12 mouse cellular contexts compared by ENCODE assay signal in genomic region chr5:121892281-121892680, GRCm38 (mm10). TPM values are rescaled to one million over a fixed set of nuclear protein-coding genes. Genes with fewer than 3 reads are reported as not detected.
DNase-seq lines count a peak whose midpoint lies in the region.
"Had no signal": no experiment of that assay in that cellular context is flagged by ENCODE, and none has a peak within 500 bp of the region (broad histone marks: within the 10 kb centered on the region; RNA-seq: fewer than 3 reads in every experiment).

No protein-coding gene starts in this region.

- peak; percentile 12 to 28 for DNase-seq in heart, postnatal 10 days
- no peak for DNase-seq in heart, adult 9 months (ENCODE audit: low spot score in 2 of 2)
- DNase-seq in layer of hippocampus, adult 18-20 months (ENCODE audit: low spot score in 2 of 2), result peak; percentile 74 to 76
- peak; percentile 54 to 91 for DNase-seq in left cerebral cortex, adult 8-10 months (ENCODE audit: low spot score in 2 of 2)
- peak; percentile 84 for DNase-seq in right cerebral cortex, postnatal 25 days
- no peak for DNase-seq in embryo, embryonic 11 days
- no peak for DNase-seq in embryo, embryonic 9.5 days (ENCODE audit: extremely low spot score)
- no peak for DNase-seq in neural tube, embryonic 10.5 days (ENCODE audit: extremely low spot score, low spot score)
- DNase-seq: cerebellum, postnatal 10 days; kidney, adult 9 months; liver, postnatal 0 days; spleen, adult 18-20 months had no signal

- intact Hi-C loops in heart, postnatal 10 days (cut with DNase I), result loop anchor here (5.0 kb wide), 1 partner anchor 195 kb away; no protein-coding TSS in a partner anchor

RNA-seq across cellular contexts. Expression of gene Pheta1, which starts 43.5 kb away (rescaled TPM):
- total RNA-seq in heart, postnatal 10 days (2021), result 10 to 100 TPM; 13.3 to 15.2 TPM
- total RNA-seq in layer of hippocampus, adult 18-20 months (2021), result 10 to 100 TPM in 1 of 2 experiments, 1 to 10 TPM in 1; 7.5 to 11.7 TPM
- 10 to 100 TPM in 2 of 4 experiments, 1 to 10 TPM in 2; 9.3 to 11.0 (median 9.7) TPM for total RNA-seq in left cerebral cortex, adult 8-10 months (2022)

RNA-seq across cellular contexts. Expression of gene Sh2b3, which starts 54.8 kb away (rescaled TPM):
- 10 to 100 TPM; 38.2 to 38.7 TPM for total RNA-seq in heart, postnatal 10 days (2021)
- total RNA-seq in layer of hippocampus, adult 18-20 months (2021), result 10 to 100 TPM; 21.3 to 23.4 TPM
- total RNA-seq in left cerebral cortex, adult 8-10 months (2022), result 10 to 100 TPM; 17.9 to 22.1 (median 19.9) TPM

Comparison
In these comparisons a context has a peak if more than half of its experiments do, and no peak if none do; other contexts are left out.
1. DNase-seq: peak in heart, postnatal 10 days (2 of 2), layer of hippocampus, adult 18-20 months (2 of 2), left cerebral cortex, adult 8-10 months (2 of 2) and right cerebral cortex, postnatal 25 days (single experiment); none in heart, adult 9 months (0 of 2), embryo, embryonic 11 days (single experiment), embryo, embryonic 9.5 days (single experiment) and neural tube, embryonic 10.5 days (single experiment).